In the genomic region with DNA sequence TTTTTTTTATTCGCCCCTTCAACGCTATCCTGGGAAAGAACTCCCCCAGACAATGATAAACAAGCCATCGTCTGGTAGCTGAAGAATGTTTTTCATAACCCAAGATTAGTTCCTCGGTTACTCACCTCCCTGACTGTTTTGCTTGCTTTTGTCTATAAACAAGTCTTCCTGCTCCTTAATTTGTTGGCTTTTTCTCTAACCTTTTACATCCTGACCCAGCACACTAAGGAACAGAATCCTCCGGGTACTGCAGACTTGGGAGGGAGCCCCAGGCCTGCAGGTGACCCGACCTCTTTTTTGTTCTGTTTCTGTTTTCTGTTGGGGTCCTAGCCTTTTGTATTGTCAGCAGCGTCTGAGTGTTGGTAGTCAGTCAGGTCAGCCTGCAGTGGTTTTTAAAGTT, we compare ENCODE assay signal across 9 mouse cellular contexts. TPM values are rescaled to one million over a fixed set of nuclear protein-coding genes. Genes with fewer than 3 reads are reported as not detected.
DNase-seq lines count a peak whose midpoint lies in the region; ATAC-seq and TF ChIP-seq lines count a peak whose summit lies in the region.
"Had no signal": no experiment of that assay in that cellular context is flagged by ENCODE, and none has a peak within 500 bp of the region (broad histone marks: within the 10 kb centered on the region; RNA-seq: fewer than 3 reads in every experiment).

No protein-coding gene starts in this region.

- TF ChIP-seq POLR2A in MEL (IDR thresholded peaks at IDR 0.05; ENCODE audit: control insufficient read depth in 1 of 2, insufficient read depth in 1 of 2, low read depth in 1 of 2, low read length in 2 of 2, poor library complexity in 1 of 2), result no peak

- no peak for TF ChIP-seq EP300 in MEL (IDR thresholded peaks at IDR 0.05; ENCODE audit: low read depth in 1 of 2, low read length in 2 of 2)

- WGBS in heart, embryonic 13.5 days, result 28% methylated on average over 7 of the region's 7 CpGs
- WGBS in hindbrain, embryonic 13.5 days, result 43% methylated on average over 7 of the region's 7 CpGs
- 38% methylated on average over 7 of the region's 7 CpGs for WGBS in midbrain, embryonic 11.5 days

- 0 out of 2 replicates have a peak, but pooled peaks cover 4% of the 10 kb centered on the region for H3K36me3 ChIP-seq in heart, embryonic 13.5 days
- peaks cover 4 to 41% of the 10 kb centered on the region in 2 experiments for H3K36me3 ChIP-seq in MEL (ENCODE audit: control insufficient read depth in 1 of 2, insufficient read depth in 2 of 2, low read length in 2 of 2)
- H3K36me3 ChIP-seq in hindbrain, embryonic 13.5 days, result no peaks in the 10 kb centered on the region
- H3K36me3 ChIP-seq in midbrain, embryonic 11.5 days (ENCODE audit: control insufficient read depth, insufficient read depth, low read length), result no peaks in the 10 kb centered on the region

- no peak for TF ChIP-seq RAD21 in MEL (IDR thresholded peaks at IDR 0.05; ENCODE audit: low read depth, low read length)

- H3K79me2 ChIP-seq in MEL (ENCODE audit: control insufficient read depth, insufficient read depth, low read length, poor library complexity), result peaks cover 85% of the 10 kb centered on the region

- H3K27ac ChIP-seq in heart, embryonic 13.5 days (replicated peaks), result peak overlapping the region; percentile 51
- H3K27ac ChIP-seq in MEL (ENCODE audit: control insufficient read depth, low read depth, low read length), result no peak overlapping the region
- no peak overlapping the region for H3K27ac ChIP-seq in hindbrain, embryonic 13.5 days
- H3K27ac ChIP-seq in midbrain, embryonic 11.5 days (ENCODE audit: low read depth, low read length), result no peak overlapping the region

- peak overlapping the region; percentile 83 for H3K4me2 ChIP-seq in heart, embryonic 13.5 days
- H3K4me2 ChIP-seq in hindbrain, embryonic 13.5 days, result peak overlapping the region; percentile 71
- H3K4me2 ChIP-seq in midbrain, embryonic 11.5 days, result peak overlapping the region; percentile 56

- no peak for TF ChIP-seq CTCF in MEL (IDR thresholded peaks at IDR 0.05 in 2 of 3, conservative IDR thresholded peaks at IDR 0.05 in 1 of 3; ENCODE audit: control insufficient read depth in 1 of 3, insufficient read depth in 1 of 3, low read depth in 2 of 3, low read length in 3 of 3, poor library complexity in 1 of 3, severe bottlenecking in 1 of 3)

- no peak for ATAC-seq in heart, embryonic 13.5 days (ENCODE audit: extremely low read depth, insufficient number of reproducible peaks, low FRiP score, low TSS enrichment)
- no peak for ATAC-seq in hindbrain, embryonic 13.5 days (ENCODE audit: low FRiP score)
- no peak for ATAC-seq in midbrain, embryonic 11.5 days (ENCODE audit: low FRiP score)

- peaks cover 85% of the 10 kb centered on the region for H3K4me1 ChIP-seq in heart, embryonic 13.5 days
- peaks cover 21 to 31% of the 10 kb centered on the region in 2 experiments for H3K4me1 ChIP-seq in MEL (ENCODE audit: control insufficient read depth in 1 of 2, insufficient read depth in 2 of 2, low read length in 2 of 2)
- H3K4me1 ChIP-seq in hindbrain, embryonic 13.5 days (replicated peaks), result peaks cover 74% of the 10 kb centered on the region
- peaks cover 44% of the 10 kb centered on the region for H3K4me1 ChIP-seq in midbrain, embryonic 11.5 days (ENCODE audit: control insufficient read depth, insufficient read depth, low read length)

- peak overlapping the region; percentile 89 for H3K4me3 ChIP-seq in heart, embryonic 13.5 days
- H3K4me3 ChIP-seq in MEL (ENCODE audit: control insufficient read depth in 1 of 2, insufficient read depth in 1 of 2, low read depth in 2 of 2, low read length in 2 of 2), result 0 out of 4 replicates have a peak overlapping the region, but pooled peaks of 1 of the 2 experiments have one; percentile 3
- H3K4me3 ChIP-seq in hindbrain, embryonic 13.5 days, result peak overlapping the region; percentile 95
- H3K4me3 ChIP-seq in midbrain, embryonic 11.5 days (ENCODE audit: low read depth, low read length), result no peak overlapping the region; the same call in none of the 2 replicates

- H3K9ac ChIP-seq in heart, embryonic 13.5 days, result peak overlapping the region; percentile 72
- peak overlapping the region; percentile 37; the same call in 1 of the 2 replicates for H3K9ac ChIP-seq in MEL (ENCODE audit: control insufficient read depth, low read depth, low read length, poor library complexity, severe bottlenecking)
- H3K9ac ChIP-seq in hindbrain, embryonic 13.5 days, result peak overlapping the region; percentile 62
- no peak overlapping the region for H3K9ac ChIP-seq in midbrain, embryonic 11.5 days (ENCODE audit: low read length)

- no peaks in the 10 kb centered on the region for H3K9me3 ChIP-seq in heart, embryonic 13.5 days
- no peaks in the 10 kb centered on the region for H3K9me3 ChIP-seq in MEL (replicated peaks; ENCODE audit: insufficient read depth, low read length)
- H3K9me3 ChIP-seq in hindbrain, embryonic 13.5 days, result no peaks in the 10 kb centered on the region
- H3K9me3 ChIP-seq in midbrain, embryonic 11.5 days (ENCODE audit: control insufficient read depth, low read length), result no peaks in the 10 kb centered on the region

- H3K27me3 ChIP-seq in heart, embryonic 13.5 days (replicated peaks), result no peaks in the 10 kb centered on the region
- H3K27me3 ChIP-seq in MEL (ENCODE audit: control insufficient read depth in 1 of 2, insufficient read depth in 2 of 2, low read length in 2 of 2), result no peaks in the 10 kb centered on the region
- H3K27me3 ChIP-seq in hindbrain, embryonic 13.5 days, result no peaks in the 10 kb centered on the region
- no peaks in the 10 kb centered on the region for H3K27me3 ChIP-seq in midbrain, embryonic 11.5 days (ENCODE audit: control insufficient read depth, insufficient read depth, low read length)

- DNase-seq in heart, postnatal 4 days, result no peak
- no peak for DNase-seq in MEL (ENCODE audit: low read depth, low spot score)
- no peak for DNase-seq in midbrain, embryonic 11.5 days (ENCODE audit: low spot score, missing footprints)
- DNase-seq in left cerebral cortex, adult 18-20 months (ENCODE audit: low spot score in 2 of 2), result no peak
- DNase-seq in right cerebral cortex, adult 2 months (ENCODE audit: low spot score in 2 of 2), result no peak
- DNase-seq in kidney, postnatal 14 days, result no peak
- DNase-seq: thymus, adult 18-20 months had no signal

TF ChIP-seq in MEL, 35 proteins besides CTCF, POLR2A, EP300 and RAD21:
- no peak for TF ChIP-seq POLR2AphosphoS2 (IDR thresholded peaks at IDR 0.05; ENCODE audit: low read length)
- TF ChIP-seq MAZ (IDR thresholded peaks at IDR 0.05; ENCODE audit: low read depth, low read length), result 0 out of 2 replicates have a peak, but pooled peaks have one; percentile 43
- no peak for TF ChIP-seq JUND (IDR thresholded peaks at IDR 0.05; ENCODE audit: low read depth, low read length)
- no peak for TF ChIP-seq ETS1 (IDR thresholded peaks at IDR 0.05; ENCODE audit: low read depth, low read length)
- TF ChIP-seq UBTF (IDR thresholded peaks at IDR 0.05; ENCODE audit: borderline replicate concordance, insufficient read depth, low read depth, low read length), result no peak
- 0 out of 2 replicates have a peak, but pooled peaks have one; percentile 5 for TF ChIP-seq MAX (IDR thresholded peaks at IDR 0.05; ENCODE audit: low read length)
- no peak for TF ChIP-seq ELF1 (IDR thresholded peaks at IDR 0.05; ENCODE audit: low read depth, low read length)
- TF ChIP-seq ZNF384 (IDR thresholded peaks at IDR 0.05; ENCODE audit: low read depth, low read length), result 0 out of 2 replicates have a peak, but pooled peaks have one; percentile 15
- 0 out of 2 replicates have a peak, but pooled peaks have one; percentile 31 for TF ChIP-seq SIN3A (IDR thresholded peaks at IDR 0.05; ENCODE audit: low read length)

RNA-seq across cellular contexts. Expression of a gene that starts 2.6 kb away (rescaled TPM):
- polyA plus RNA-seq in heart, embryonic 13.5 days (2015; fragmentation: Nextera tagmentation; extraction: Ambion mirVana), result 9.9 and 10.3 TPM in 2 replicates
- 10 to 100 TPM; 18.6 to 19.4 TPM for total RNA-seq in heart, postnatal 4 days (2021)
- total RNA-seq in MEL (2012; rRNA removed), result 8.6 and 8.8 TPM in 2 replicates
- 10 to 100 TPM; 19.0 to 28.3 TPM for polyA plus RNA-seq in MEL (2012; ENCODE audit: insufficient read depth in 1 of 2, insufficient read length in 2 of 2, low read depth in 1 of 2, low replicate concordance in 2 of 2, missing spikeins in 1 of 2)
- 13.5 and 13.7 TPM in 2 replicates for polyA plus RNA-seq in hindbrain, embryonic 13.5 days (2015; fragmentation: Nextera tagmentation; extraction: Ambion mirVana)
- polyA plus RNA-seq in midbrain, embryonic 11.5 days (2014; fragmentation: Nextera tagmentation; extraction: Ambion mirVana), result 14.1 and 16.5 TPM in 2 replicates
- 10 to 100 TPM; 25.3 to 26.3 TPM for total RNA-seq in left cerebral cortex, adult 18-20 months (2021)

RNA-seq across cellular contexts. Expression of a gene that starts 48.4 kb away (rescaled TPM):
- 35.7 and 38.5 TPM in 2 replicates for polyA plus RNA-seq in heart, embryonic 13.5 days (2015; fragmentation: Nextera tagmentation; extraction: Ambion mirVana)
- total RNA-seq in heart, postnatal 4 days (2021), result 100 to 1,000 TPM; 312 to 353 TPM
- total RNA-seq in MEL (2012; rRNA removed), result not detected in 2 replicates
- not detected for polyA plus RNA-seq in MEL (2012; ENCODE audit: insufficient read depth in 1 of 2, insufficient read length in 2 of 2, low read depth in 1 of 2, low replicate concordance in 2 of 2, missing spikeins in 1 of 2)
- 37.9 and 40.2 TPM in 2 replicates for polyA plus RNA-seq in hindbrain, embryonic 13.5 days (2015; fragmentation: Nextera tagmentation; extraction: Ambion mirVana)
- 18.3 and 21.7 TPM in 2 replicates for polyA plus RNA-seq in midbrain, embryonic 11.5 days (2014; fragmentation: Nextera tagmentation; extraction: Ambion mirVana)
- total RNA-seq in left cerebral cortex, adult 18-20 months (2021), result 100 to 1,000 TPM; 115 to 119 TPM

Comparison
In these comparisons a context has a peak if more than half of its experiments do, and no peak if none do; other contexts are left out.
1. RNA of a gene that starts 48.4 kb away (polyA plus RNA-seq): 35.7 to 38.5 TPM in heart, embryonic 13.5 days, 37.9 to 40.2 TPM in hindbrain, embryonic 13.5 days and 18.3 to 21.7 TPM in midbrain, embryonic 11.5 days; not detected in MEL; every median in the first group is over 10 times any median in the second.
2. Peak in every context shown above with its lines, with median percentiles within 50 percentile points of each other: H3K4me2 ChIP-seq.